Comparison of ENCODE assay signal across 9 mouse cellular contexts in genomic region chr8:92960451-92960911, GRCm38 (mm10). TPM values are rescaled to one million over a fixed set of nuclear protein-coding genes. Genes with fewer than 3 reads are reported as not detected.
DNase-seq lines count a peak whose midpoint lies in the region; ATAC-seq and TF ChIP-seq lines count a peak whose summit lies in the region.
"Had no signal": no experiment of that assay in that cellular context is flagged by ENCODE, and none has a peak within 500 bp of the region (broad histone marks: within the 10 kb centered on the region; RNA-seq: fewer than 3 reads in every experiment).

No protein-coding gene starts in this region.

- intact Hi-C loops in left cerebral cortex, adult 2 months (cut with DNase I): no loop called here
- intact Hi-C loops in left cerebral cortex, postnatal 25 days (cut with DNase I): no loop called here

- peak overlapping the region; percentile 92 for H3K4me2 ChIP-seq in midbrain, embryonic 16.5 days (ENCODE audit: low read length)

- under 1% methylated on average over 42 of the region's 42 CpGs for WGBS in hindbrain, embryonic 10.5 days
- under 1% methylated on average over 42 of the region's 42 CpGs for WGBS in midbrain, embryonic 16.5 days

- H3K9me3 ChIP-seq in hindbrain, embryonic 10.5 days: no peaks in the 10 kb centered on the region
- no peaks in the 10 kb centered on the region for H3K9me3 ChIP-seq in midbrain, embryonic 16.5 days (replicated peaks; ENCODE audit: control insufficient read depth, low read length, poor library complexity, severe bottlenecking)

- H3K9ac ChIP-seq in midbrain, embryonic 16.5 days (ENCODE audit: low read depth, low read length): no peak overlapping the region
- H3K9ac ChIP-seq: liver, embryonic 14.5 days had no signal

- H3K4me1 ChIP-seq in hindbrain, embryonic 10.5 days (replicated peaks): peaks cover 15% of the 10 kb centered on the region
- H3K4me1 ChIP-seq in midbrain, embryonic 16.5 days (ENCODE audit: control insufficient read depth, insufficient read depth, low read length): peaks cover 10% of the 10 kb centered on the region

- no peak for DNase-seq in left cerebral cortex, adult 2 months (ENCODE audit: extremely low spot score in 1 of 2, low spot score in 2 of 2)
- DNase-seq in left cerebral cortex, postnatal 25 days (ENCODE audit: low spot score in 2 of 2): no peak
- DNase-seq in embryo, embryonic 11 days: peak; percentile 43
- peak; percentile 34 for DNase-seq in hindbrain, embryonic 10.5 days (ENCODE audit: low spot score)
- no peak for DNase-seq in frontal cortex, adult 2 months (ENCODE audit: extremely low spot score in 1 of 2, low spot score in 1 of 2)
- no peak for DNase-seq in frontal cortex, postnatal 25 days (ENCODE audit: low spot score in 2 of 2)
- DNase-seq in layer of hippocampus, postnatal 36 days: no peak

- no peaks in the 10 kb centered on the region for H3K36me3 ChIP-seq in hindbrain, embryonic 10.5 days
- H3K36me3 ChIP-seq in midbrain, embryonic 16.5 days (ENCODE audit: control insufficient read depth, insufficient read depth, low read length): no peaks in the 10 kb centered on the region

- peaks cover 70% of the 10 kb centered on the region for H3K27me3 ChIP-seq in hindbrain, embryonic 10.5 days (ENCODE audit: insufficient read depth, poor library complexity, severe bottlenecking)
- peaks cover 24% of the 10 kb centered on the region for H3K27me3 ChIP-seq in midbrain, embryonic 16.5 days (ENCODE audit: control insufficient read depth, insufficient read depth, low read depth, low read length)

- TF ChIP-seq CTCF in left cerebral cortex, adult 2 months (IDR thresholded peaks at IDR 0.05): no peak

- H3K4me3 ChIP-seq in left cerebral cortex, adult 2 months: peak overlapping the region; percentile 30
- H3K4me3 ChIP-seq in hindbrain, embryonic 10.5 days: peak overlapping the region; percentile 54
- H3K4me3 ChIP-seq in midbrain, embryonic 16.5 days (ENCODE audit: low read depth, low read length): peak overlapping the region; percentile 41

- ATAC-seq in midbrain, embryonic 16.5 days: peak; percentile 60; the same call in 1 of the 2 replicates

- H3K27ac ChIP-seq in left cerebral cortex, adult 2 months: no peak overlapping the region
- 0 out of 2 replicates have a peak overlapping the region, but pooled peaks have one; percentile 42 for H3K27ac ChIP-seq in hindbrain, embryonic 10.5 days
- H3K27ac ChIP-seq in midbrain, embryonic 16.5 days (ENCODE audit: low read length): no peak overlapping the region
- H3K27ac ChIP-seq: liver, embryonic 14.5 days had no signal

RNA-seq across cellular contexts. Expression of gene Slc6a2, which starts 0.6 kb away (rescaled TPM):
- under 1 TPM; 0.09 to 0.14 TPM for total RNA-seq in left cerebral cortex, adult 2 months (2021)
- total RNA-seq in left cerebral cortex, postnatal 25 days (2021): under 1 TPM; 0.07 to 0.11 TPM
- 0.09 and 0.22 TPM in 2 replicates for polyA plus RNA-seq in hindbrain, embryonic 10.5 days (2016; fragmentation: Nextera tagmentation; extraction: Ambion mirVana)
- 0.47 and 0.90 TPM in 2 replicates for polyA plus RNA-seq in midbrain, embryonic 16.5 days (2015; fragmentation: Nextera tagmentation; extraction: Ambion mirVana)
- 0.02 and 0.08 TPM in 2 replicates for polyA plus RNA-seq in frontal cortex, adult 2 months (2012; rRNA removed)
- total RNA-seq in layer of hippocampus, postnatal 36 days (2021): under 1 TPM in 1 of 2 experiments, not detected in 1; 0.18 TPM

RNA-seq across cellular contexts. Expression of gene Capns2, which starts 59.3 kb away (rescaled TPM):
- total RNA-seq in left cerebral cortex, adult 2 months (2021): 1 to 10 TPM; 1.5 to 1.9 TPM
- 1 to 10 TPM in 1 of 2 experiments, under 1 TPM in 1; 0.78 to 1.2 TPM for total RNA-seq in left cerebral cortex, postnatal 25 days (2021)
- polyA plus RNA-seq in hindbrain, embryonic 10.5 days (2016; fragmentation: Nextera tagmentation; extraction: Ambion mirVana): 0.16 and 0.26 TPM in 2 replicates
- polyA plus RNA-seq in midbrain, embryonic 16.5 days (2015; fragmentation: Nextera tagmentation; extraction: Ambion mirVana): 0.19 TPM in 1 of 2 replicates, not detected in the other
- 0.64 and 0.76 TPM in 2 replicates for polyA plus RNA-seq in frontal cortex, adult 2 months (2012; rRNA removed)
- total RNA-seq in layer of hippocampus, postnatal 36 days (2021): 1 to 10 TPM; 1.2 to 2.3 TPM

Comparison
In these comparisons a context has a peak if more than half of its experiments do, and no peak if none do; other contexts are left out.
1. DNase-seq: peak in embryo, embryonic 11 days (single experiment) and hindbrain, embryonic 10.5 days (single experiment); none in left cerebral cortex, adult 2 months (0 of 2), left cerebral cortex, postnatal 25 days (0 of 2), frontal cortex, adult 2 months (0 of 2), frontal cortex, postnatal 25 days (0 of 2) and layer of hippocampus, postnatal 36 days (0 of 2).
2. Peak in every context shown above with its lines, with median percentiles within 50 percentile points of each other: H3K4me3 ChIP-seq.